Mouse (Mus musculus): ENCODE data around the gene Cxcr5.

DNA sequence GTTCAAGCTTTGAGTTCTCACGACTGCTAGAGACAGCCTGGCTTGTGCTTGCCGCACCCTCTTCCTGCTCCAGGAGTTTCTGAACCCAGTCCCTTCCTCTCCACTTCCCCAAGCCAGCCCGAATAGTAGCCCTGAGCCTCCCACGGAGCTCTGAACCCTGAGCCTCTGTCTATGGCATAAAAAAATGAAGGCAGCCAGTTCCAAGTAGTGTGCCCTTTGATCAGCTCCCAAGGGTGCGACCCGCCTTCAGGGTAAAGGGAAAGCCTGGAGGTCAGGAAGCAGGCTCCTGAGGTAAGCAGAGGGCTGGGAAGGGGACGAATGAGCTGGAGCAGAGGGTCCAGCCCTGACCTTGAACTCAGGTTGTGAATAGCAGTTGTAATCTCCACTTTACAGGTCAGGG is 93.5 kb downstream of the Cxcr5 start:
- TF ChIP-seq CTCF (IDR thresholded peaks at IDR 0.05; ENCODE audit: low read depth) (no peak), EP300 (IDR thresholded peaks at IDR 0.05; ENCODE audit: low read depth) (no peak)

Data from heart, postnatal 0 days (tissue).